Mouse (Mus musculus) Patski (cell line): Measurements from ENCODE around the gene Ctxn1. TPM values are rescaled to one million over a fixed set of nuclear protein-coding genes. Genes with fewer than 3 reads are reported as not detected.

Experiments
- ATAC-seq: fragments of 100-300 bp; one replicate; pipeline ENCODE4 v1.8.0; 2021
- CTCF ChIA-PET: fragments of 350-600 bp; sonication (Branson Sonifier 250); formaldehyde crosslinking; loops from one replicate; lab custom pipeline; 2022; ENCODE audit warnings: inconsistent platforms; lab: Charles Lee
- POLR2A ChIA-PET: fragments of 350-600 bp; sonication (Branson Sonifier 250); formaldehyde crosslinking; loops from one replicate; lab custom pipeline; 2022; ENCODE audit warnings: antibody characterized with exemption, inconsistent platforms; lab: Charles Lee
- DNase-seq: peaks from one replicate; pipeline ENCODE4 v3.0.0-alpha.2; 2011; ENCODE audit warnings: low read depth, low spot score
- H3K27me3 ChIP-seq: fragments of 371-371 bp; one replicate; pipeline ENCODE4 v1.5.1; 2021
- CTCF ChIP-seq: fragments of 100-300 bp; IDR thresholded peaks from one replicate; pipeline ENCODE4 v1.5.1; 2021
- in situ Hi-C: fragments of 300-500 bp; cut with MboI; formaldehyde crosslinking; loops from 3 replicates; pipeline ENCODE4 v1.11.1; 2018; ENCODE audit warnings: low pct_unique_long_range_greater_than_20kb, mixed read lengths
- polyA plus RNA-seq: library from polyadenylated mRNA; unstranded; gene quantifications from one replicate; pipeline ENCODE4 v1.2.3, GENCODE M21; 2021

Gene Ctxn1
- polyA plus RNA-seq = 81.0 TPM

DNA sequence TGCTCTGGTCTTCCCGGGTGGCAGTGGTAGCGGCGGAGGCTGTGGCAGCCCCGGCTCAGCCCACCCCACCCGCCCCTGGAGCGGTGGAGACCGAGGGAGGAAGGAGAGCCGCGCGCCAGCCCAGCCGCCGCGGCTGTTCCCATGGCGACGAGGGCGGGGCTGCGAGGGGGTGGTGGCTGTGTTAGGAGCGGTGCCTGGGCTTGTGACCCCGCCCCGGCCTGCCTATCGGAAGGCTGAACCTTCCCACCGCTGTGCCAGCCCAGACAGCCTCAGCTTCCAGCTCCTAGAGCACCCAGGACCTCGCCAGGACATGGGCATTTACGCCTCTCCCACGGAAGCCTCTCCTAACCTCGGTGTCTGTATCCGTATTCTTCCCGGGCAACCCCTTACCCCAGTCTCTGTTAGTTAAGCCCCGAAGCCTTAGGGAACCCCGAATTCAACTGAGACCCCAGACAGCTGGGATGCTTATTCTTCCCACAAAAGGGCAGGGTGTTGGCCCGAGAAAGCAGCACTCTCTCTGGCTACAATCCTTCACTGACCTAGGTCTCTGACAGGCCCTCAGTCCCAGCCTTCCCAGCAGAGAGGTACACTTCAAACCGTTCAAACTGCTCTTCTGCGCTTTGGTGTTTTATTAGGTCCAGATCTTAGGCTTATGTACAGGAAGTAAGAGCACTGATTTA lies at the start of gene Ctxn1:
Gene Ctxn1 (minus strand): TSS at position 150 of the 680 bp plus-strand sequence.
- H3K27me3 ChIP-seq = no peaks in the 10 kb centered on the region
- CTCF ChIA-PET = interaction anchor here (1.5 to 4.1 kb wide), 6 partner anchors 13 to 120 kb away, joined by 4 to 17 read pairs (median 6); no protein-coding TSS in a partner anchor
- in situ Hi-C loops = no loop called here
- ATAC-seq (peak; percentile 88), DNase-seq (no peak)
- POLR2A ChIA-PET = interaction anchor here (1.3 kb wide), 1 partner anchor 66 kb away, joined by 3 read pairs; no protein-coding TSS in a partner anchor
- TF ChIP-seq CTCF = no peak

DNA sequence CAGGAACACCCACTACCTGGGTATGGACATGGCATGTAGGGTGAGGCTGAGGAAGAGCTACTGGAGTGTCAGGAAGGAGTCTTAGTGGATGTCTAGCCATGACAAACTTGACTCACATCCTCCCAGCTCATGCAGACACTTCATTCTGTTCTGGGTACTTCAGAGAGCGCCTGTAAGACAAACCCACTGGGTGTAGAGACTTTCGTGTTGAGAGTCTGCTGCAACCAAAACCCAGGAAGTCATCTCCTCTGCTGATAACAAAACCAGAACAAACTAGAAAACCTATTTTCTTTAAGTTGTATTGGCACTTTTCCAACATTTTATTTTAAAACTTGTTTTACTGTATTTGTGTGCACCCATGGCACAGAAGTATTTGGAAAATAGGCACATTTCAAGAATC lies 46.8 kb upstream of the Ctxn1 start:
- in situ Hi-C loops = no loop called here
- no peaks in the 10 kb centered on the region for H3K27me3 ChIP-seq
- ChIA-PET CTCF (interaction anchor here (1.0 to 3.8 kb wide), 2 partner anchors 10 to 16 kb away, joined by 3 to 15 read pairs; no protein-coding TSS in a partner anchor), POLR2A (no interaction called here)
- no peak for TF ChIP-seq CTCF
- ATAC-seq = no peak
- no peak for DNase-seq

DNA sequence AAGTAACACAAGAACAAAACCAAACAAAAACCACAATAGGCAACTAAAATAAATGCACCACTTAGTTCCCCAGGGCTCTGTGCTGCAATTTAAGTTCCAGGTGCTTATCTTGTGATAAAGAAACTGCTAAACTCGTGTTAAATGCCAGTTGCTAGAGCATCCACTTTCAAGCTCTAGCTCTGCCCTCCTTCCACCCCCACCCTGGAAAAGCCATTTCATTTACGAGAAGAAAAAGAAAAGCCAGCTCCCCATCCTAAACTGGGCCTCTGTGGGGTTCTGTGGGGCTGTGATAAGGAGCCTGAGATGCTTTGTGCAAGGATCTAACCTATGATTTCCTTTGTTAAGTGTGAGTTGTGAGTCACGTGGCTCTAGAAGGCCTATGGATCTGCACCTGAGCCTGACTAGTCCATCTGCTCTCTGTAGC lies 45.1 kb upstream of the Ctxn1 start:
- ChIA-PET CTCF (interaction anchor here (1.0 to 3.8 kb wide), 2 partner anchors 18 to 46 kb away, joined by 3 to 15 read pairs; no protein-coding TSS in a partner anchor), POLR2A (no interaction called here)
- in situ Hi-C loops = no loop called here
- no peak for DNase-seq
- TF ChIP-seq CTCF = no peak
- no peak for ATAC-seq
- no peaks in the 10 kb centered on the region for H3K27me3 ChIP-seq

DNA sequence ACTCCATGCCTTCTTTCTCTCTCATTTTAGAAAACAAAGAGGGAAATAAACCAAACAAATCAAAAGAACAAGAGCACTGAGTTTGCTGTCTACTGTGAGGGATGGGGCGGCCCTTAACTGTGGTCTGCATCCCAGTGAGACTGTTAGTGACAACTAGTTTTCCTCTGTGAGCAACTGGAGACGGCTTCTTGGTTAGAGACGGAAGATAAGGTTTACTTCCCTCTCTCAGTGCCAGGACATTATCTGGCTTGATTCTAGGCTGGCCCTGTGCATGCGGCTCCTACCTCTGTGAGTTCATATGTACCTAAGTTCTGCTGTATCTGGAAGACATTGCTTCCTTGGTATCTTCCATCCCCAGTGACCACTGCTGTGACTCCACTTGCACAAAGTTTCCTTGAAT lies 38.7 kb upstream of the Ctxn1 start:
- DNase-seq (no peak), ATAC-seq (no peak)
- in situ Hi-C loops = no loop called here
- POLR2A ChIA-PET = no interaction called here
- no peak for TF ChIP-seq CTCF
- no peaks in the 10 kb centered on the region for H3K27me3 ChIP-seq
- CTCF ChIA-PET = no interaction called here

DNA sequence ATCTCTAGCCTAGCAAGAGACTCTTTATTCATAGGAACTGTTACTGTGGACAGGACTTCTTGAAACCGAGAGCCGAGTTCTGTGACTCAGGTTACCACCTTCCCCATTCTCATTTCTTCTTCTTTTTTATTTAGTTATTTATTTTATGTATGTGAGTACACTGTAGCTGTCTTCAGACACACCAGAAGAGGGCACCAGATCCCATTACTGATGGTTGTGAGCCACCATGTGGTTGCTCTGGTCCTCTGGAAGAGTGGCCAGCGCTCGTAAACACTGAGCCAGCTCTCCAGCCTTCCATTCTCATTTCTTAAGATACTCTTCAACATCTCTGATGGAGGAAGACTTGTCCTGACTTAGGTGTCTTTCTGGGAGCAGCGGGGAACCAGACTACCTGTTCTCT lies 33.7 kb upstream of the Ctxn1 start:
- POLR2A ChIA-PET = no interaction called here
- H3K27me3 ChIP-seq = no peaks in the 10 kb centered on the region
- DNase-seq (no peak), ATAC-seq (no peak)
- CTCF ChIA-PET = interaction anchor here (0.7 to 1.5 kb wide), 4 partner anchors 11 to 35 kb away, joined by 3 to 6 read pairs (median 3); no protein-coding TSS in a partner anchor
- TF ChIP-seq CTCF = peak; percentile 57
- in situ Hi-C loops = no loop called here

DNA sequence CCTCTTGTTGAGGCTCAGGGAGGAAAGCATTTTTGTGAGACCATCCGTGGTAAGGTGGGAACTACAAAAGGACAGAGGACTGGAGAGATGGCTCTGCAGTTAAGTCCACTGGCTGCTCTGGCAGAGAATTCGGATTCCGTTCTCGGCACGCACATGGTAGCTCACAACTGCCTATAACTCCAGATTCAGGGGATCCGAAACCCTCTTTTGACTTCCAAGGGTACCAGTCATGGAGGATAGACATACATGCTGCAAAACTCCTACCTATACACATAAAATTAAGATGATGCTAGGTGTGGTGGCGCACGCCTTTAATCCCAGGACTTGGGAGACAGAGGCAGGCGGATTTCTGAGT lies 17.0 kb upstream of the Ctxn1 start:
- no peak for TF ChIP-seq CTCF
- POLR2A ChIA-PET = interaction anchor here (0.7 to 1.4 kb wide), 2 partner anchors 10 to 18 kb away, joined by 3 read pairs; no protein-coding TSS in a partner anchor
- in situ Hi-C loops = loop anchor here (5.0 kb wide), 1 partner anchor 46 kb away; no protein-coding TSS in a partner anchor
- no peaks in the 10 kb centered on the region for H3K27me3 ChIP-seq
- CTCF ChIA-PET = interaction anchor here (1.1 to 1.5 kb wide), 2 partner anchors 25 to 46 kb away, joined by 4 to 6 read pairs; no protein-coding TSS in a partner anchor
- ATAC-seq = peak; percentile 36
- DNase-seq = no peak

DNA sequence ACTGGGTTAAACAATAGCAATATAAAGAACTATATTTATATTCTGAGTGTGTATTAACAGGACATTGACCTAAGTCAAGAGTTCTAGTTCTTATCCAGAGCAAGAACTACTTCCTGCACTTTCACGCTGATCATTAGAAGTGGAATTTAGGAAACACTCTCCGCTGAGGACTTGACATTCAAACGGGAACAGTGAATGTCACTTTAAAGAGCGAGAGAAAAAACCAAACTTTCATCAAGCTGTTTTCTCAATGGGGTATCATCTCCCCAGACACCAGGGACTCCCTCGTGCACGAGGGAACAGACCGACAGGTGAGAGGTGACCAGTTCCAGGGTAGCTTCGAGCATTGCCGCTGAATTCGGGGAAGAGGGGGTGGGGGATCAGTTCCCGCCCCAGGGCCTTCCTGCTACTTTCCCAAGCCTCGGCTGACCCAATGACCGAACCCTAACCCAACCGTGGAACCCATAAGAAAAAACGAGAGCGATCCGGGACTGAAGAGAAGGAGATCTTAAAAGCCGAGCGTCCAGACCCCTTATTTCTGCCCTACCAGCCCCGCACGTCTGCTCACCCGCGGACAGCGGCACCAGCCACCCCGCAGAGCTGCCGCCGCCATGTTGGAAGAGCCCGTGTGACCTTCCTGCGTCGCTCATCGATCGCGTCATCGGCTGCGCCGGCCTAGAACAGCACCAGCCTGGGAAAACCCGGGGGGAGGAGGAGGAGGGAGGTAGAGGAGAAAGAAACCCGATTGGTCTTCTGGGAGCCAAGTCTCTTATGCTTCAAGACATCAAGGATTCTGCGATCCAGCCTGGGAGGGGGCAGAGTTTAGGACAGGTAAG lies 16.4 kb upstream of the Ctxn1 start, which contains the start of gene Timm44:
Gene Timm44 (minus strand): TSS at position 639 of the 836 bp plus-strand sequence.
- ChIA-PET CTCF (interaction anchor here (0.8 to 2.0 kb wide), 5 partner anchors 16 to 47 kb away, joined by 3 to 6 read pairs (median 6); no protein-coding TSS in a partner anchor), POLR2A (interaction anchor here (0.6 to 1.4 kb wide), 3 partner anchors 11 to 18 kb away, joined by 3 read pairs; no protein-coding TSS in a partner anchor)
- DNase-seq (peak; percentile 65), ATAC-seq (peak; percentile 92)
- in situ Hi-C loops = loop anchor here (5.0 kb wide), 1 partner anchor 47 kb away; no protein-coding TSS in a partner anchor
- no peak for TF ChIP-seq CTCF
- no peaks in the 10 kb centered on the region for H3K27me3 ChIP-seq

DNA sequence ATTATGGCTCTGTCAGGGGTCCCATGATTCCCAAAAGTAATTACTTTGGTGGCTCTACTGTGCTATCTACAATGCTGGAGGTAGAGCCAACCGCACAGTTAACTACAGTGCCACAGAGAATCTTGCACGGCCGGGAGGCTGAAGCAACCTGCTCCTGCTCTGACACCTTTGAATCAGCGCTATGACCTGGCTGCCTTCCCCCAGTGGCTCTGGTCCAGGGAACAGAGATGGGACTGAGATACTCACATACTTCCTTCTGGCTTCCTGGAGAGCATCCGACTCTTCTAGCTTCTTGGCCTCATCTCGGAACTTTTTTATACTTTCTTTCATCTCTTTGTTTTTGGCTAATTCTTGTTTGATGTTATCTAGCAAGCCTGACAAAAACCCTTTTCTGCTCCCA lies 10.5 kb upstream of the Ctxn1 start:
- ChIA-PET POLR2A (no interaction called here), CTCF (no interaction called here)
- no peak for DNase-seq
- H3K27me3 ChIP-seq = no peaks in the 10 kb centered on the region
- in situ Hi-C loops = no loop called here
- no peak for TF ChIP-seq CTCF
- ATAC-seq = no peak

DNA sequence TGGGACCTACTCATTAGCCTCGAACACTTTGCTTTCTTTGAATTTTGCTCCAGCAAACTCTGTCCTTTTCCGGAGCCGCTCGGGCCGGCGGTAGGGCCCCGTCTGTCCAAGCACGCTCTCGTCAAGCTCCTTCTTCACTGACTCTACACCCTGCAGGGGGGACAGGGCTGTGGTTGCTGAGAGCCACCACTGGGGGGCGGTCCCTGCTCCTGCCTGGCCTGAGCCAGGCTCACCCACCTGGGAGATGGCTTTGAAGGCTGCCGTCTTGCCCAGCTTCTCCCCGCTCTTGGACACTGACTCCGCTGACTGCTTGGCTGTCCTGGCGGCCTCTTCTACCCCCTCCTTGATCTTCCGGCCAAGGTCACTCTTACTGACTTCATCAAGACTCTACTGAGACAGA lies 8.6 kb upstream of the Ctxn1 start:
- ChIA-PET CTCF (interaction anchor here (1.2 kb wide), 1 partner anchor 55 kb away, joined by 3 read pairs; no protein-coding TSS in a partner anchor), POLR2A (no interaction called here)
- no peak for TF ChIP-seq CTCF
- no peaks in the 10 kb centered on the region for H3K27me3 ChIP-seq
- in situ Hi-C loops = no loop called here
- DNase-seq (no peak), ATAC-seq (no peak)
